Mouse (Mus musculus) thymus, postnatal 0 days (tissue): ENCODE data around the gene Nfix. TPM values are rescaled to one million over a fixed set of nuclear protein-coding genes. Genes with fewer than 3 reads are reported as not detected.

Source experiments
- DNase-seq: peaks from one replicate; pipeline ENCODE4 v3.0.0-alpha.2; 2015; ENCODE audit warnings: low spot score
- polyA plus RNA-seq: library from polyadenylated mRNA; unstranded; fragments of >200 nt; fragmentation: Nextera tagmentation; extraction: Ambion mirVana; gene quantifications from 2 replicates; pipeline ENCODE4 v1.2.1, GENCODE M21; 2015

Nfix gene
- polyA plus RNA-seq, 1 experiment from 2014 or later: 11.7 TPM

GRCm38 (mm10) chr8:84722530-84722849, 77.7 kb downstream of the Nfix start:
- DNase-seq: no peak

GRCm38 (mm10) chr8:84718959-84719690, 81.0 kb downstream of the Nfix start:
- no peak for DNase-seq

- DNase-seq: no peak
Observed at GRCm38 (mm10) chr8:84718476-84718875, 81.7 kb downstream of the Nfix start.

GRCm38 (mm10) chr8:84716790-84717189, 83.4 kb downstream of the Nfix start:
- no peak for DNase-seq

- no peak for DNase-seq
Observed at GRCm38 (mm10) chr8:84715893-84716468, 84.2 kb downstream of the Nfix start.

GRCm38 (mm10) chr8:84714161-84714560, 86.0 kb downstream of the Nfix start:
- DNase-seq: no peak

- no peak for DNase-seq
Observed at GRCm38 (mm10) chr8:84713381-84713780, 86.8 kb downstream of the Nfix start.

GRCm38 (mm10) chr8:84712759-84713120, 87.4 kb downstream of the Nfix start:
- DNase-seq: no peak

GRCm38 (mm10) chr8:84711933-84712758, 88.0 kb downstream of the Nfix start:
- no peak for DNase-seq

- DNase-seq: no peak
Observed at GRCm38 (mm10) chr8:84711312-84711711, 88.8 kb downstream of the Nfix start.

- DNase-seq: no peak
Observed at GRCm38 (mm10) chr8:84709931-84710330, 90.2 kb downstream of the Nfix start.

- DNase-seq: peak; percentile 87
Observed at GRCm38 (mm10) chr8:84708774-84709475, 91.2 kb downstream of the Nfix start.

- DNase-seq: no peak
Observed at GRCm38 (mm10) chr8:84708071-84708541, 92.0 kb downstream of the Nfix start.

GRCm38 (mm10) chr8:84707267-84707883, 92.8 kb downstream of the Nfix start:
- DNase-seq: peak; percentile 39

- no peak for DNase-seq
Observed at GRCm38 (mm10) chr8:84706610-84707266, 93.4 kb downstream of the Nfix start.

- DNase-seq: no peak
Observed at GRCm38 (mm10) chr8:84705960-84706359, 94.2 kb downstream of the Nfix start.

- no peak for DNase-seq
Observed at GRCm38 (mm10) chr8:84704867-84705831, 95.0 kb downstream of the Nfix start.

- peak; percentile 86 for DNase-seq
Observed at GRCm38 (mm10) chr8:84704356-84704755, 95.8 kb downstream of the Nfix start.

GRCm38 (mm10) chr8:84703466-84704249, 96.5 kb downstream of the Nfix start:
- peak; percentile 66 for DNase-seq
